Mouse (Mus musculus) midbrain, embryonic 11.5 days (tissue): Measurements from ENCODE around the gene Olfr251. TPM values are rescaled to one million over a fixed set of nuclear protein-coding genes. Genes with fewer than 3 reads are reported as not detected.
"Not testable (repeated sequence)": the region's sequence is repeated elsewhere in the genome, so short reads cannot be mapped to it uniquely, and the experiment has no call there.

Source experiments
- ATAC-seq: fragments of 200-750 bp; cut with Nextera tagmentation; 2 replicates; pipeline ENCODE4 v1.8.0; 2017; ENCODE audit warnings: moderate TSS enrichment, moderate library complexity; ENCODE audit not compliant: low FRiP score
- DNase-seq: peaks from one replicate; pipeline ENCODE4 v3.0.0; 2015; ENCODE audit warnings: low spot score; ENCODE audit errors: missing footprints
- H3K27ac ChIP-seq: fragments of 300-500 bp; sonication (generic); 2 replicates; pipeline ENCODE4 v1.5.1; 2014; ENCODE audit warnings: low read depth, low read length
- H3K27me3 ChIP-seq: fragments of 300-500 bp; sonication (generic); 2 replicates; pipeline ENCODE4 v1.6.1; 2014; ENCODE audit warnings: mild to moderate bottlenecking, low read length, moderate library complexity, mixed read lengths; ENCODE audit not compliant: control insufficient read depth, insufficient read depth
- H3K36me3 ChIP-seq: fragments of 300-500 bp; sonication (generic); 2 replicates; pipeline ENCODE4 v1.6.1; 2014; ENCODE audit warnings: mild to moderate bottlenecking, low read length, moderate library complexity, mixed read lengths; ENCODE audit not compliant: control insufficient read depth, insufficient read depth
- H3K4me1 ChIP-seq: fragments of 300-500 bp; sonication (generic); 2 replicates; pipeline ENCODE4 v1.6.1; 2014; ENCODE audit warnings: low read length; ENCODE audit not compliant: control insufficient read depth, insufficient read depth
- H3K4me2 ChIP-seq: fragments of 300-500 bp; sonication (generic); 2 replicates; pipeline ENCODE4 v1.6.1; 2014; ENCODE audit warnings: mild to moderate bottlenecking, moderate library complexity
- H3K4me3 ChIP-seq: fragments of 300-500 bp; sonication (generic); 2 replicates; pipeline ENCODE4 v1.5.1; 2014; ENCODE audit warnings: low read depth, low read length
- H3K9ac ChIP-seq: fragments of 300-500 bp; sonication (generic); 2 replicates; pipeline ENCODE4 v1.6.1; 2014; ENCODE audit warnings: low read length
- H3K9me3 ChIP-seq: fragments of 300-500 bp; sonication (generic); 2 replicates; pipeline ENCODE4 v1.6.1; 2016; ENCODE audit warnings: low read length; ENCODE audit not compliant: control insufficient read depth
- WGBS: fragments of 180-500 bp; shearing (Covaris S2); extraction: QIAGEN DNeasy Blood & Tissue Kit; methylation state at CpG from one replicate; pipeline ENCODE4 v1.1.7; 2014; 5-methylcytosine and 5-hydroxymethylcytosine counted together
- polyA plus RNA-seq: library from polyadenylated mRNA; unstranded; fragments of >200 nt; fragmentation: Nextera tagmentation; extraction: Ambion mirVana; gene quantifications from 2 replicates; pipeline ENCODE4 v1.2.1, GENCODE M21; 2014

The Olfr251 gene
- polyA plus RNA-seq, result not detected in 2 replicates

DNA sequence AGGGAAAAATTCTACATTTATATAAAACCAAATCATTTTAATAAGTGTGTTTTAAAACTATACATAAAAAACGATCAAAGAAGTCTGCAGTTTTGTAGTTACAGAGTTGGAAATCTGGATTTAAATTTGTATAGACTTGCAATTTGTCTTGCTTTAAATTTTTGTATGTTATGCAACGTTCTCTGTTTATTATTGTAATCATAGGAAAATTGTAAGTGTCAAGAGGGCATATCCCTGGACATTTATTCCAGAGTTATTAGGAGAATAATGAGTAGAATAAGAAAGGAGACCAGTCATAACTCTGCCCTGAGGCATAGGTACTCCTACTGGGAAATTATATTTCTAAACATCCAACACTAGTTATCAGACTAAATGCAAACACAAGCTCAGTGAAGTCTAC lies at the start of gene Olfr251:
Gene Olfr251, plus strand, starts transcription at position 301 of the 400 bp plus-strand sequence.
- Histone ChIP-seq H3K27ac (no peak within 1 kb of the TSS), H3K9me3 (no peaks in the 10 kb centered on the region), H3K4me1 (no peaks in the 10 kb centered on the region), H3K4me2 (no peak within 1 kb of the TSS), H3K36me3 (no peaks in the 10 kb centered on the region), H3K4me3 (no peak within 1 kb of the TSS), H3K27me3 (no peaks in the 10 kb centered on the region), H3K9ac (no peak within 1 kb of the TSS)
- ATAC-seq (no peak), DNase-seq (no peak)
- 81% methylated on average over 2 of the region's 2 CpGs for WGBS

DNA sequence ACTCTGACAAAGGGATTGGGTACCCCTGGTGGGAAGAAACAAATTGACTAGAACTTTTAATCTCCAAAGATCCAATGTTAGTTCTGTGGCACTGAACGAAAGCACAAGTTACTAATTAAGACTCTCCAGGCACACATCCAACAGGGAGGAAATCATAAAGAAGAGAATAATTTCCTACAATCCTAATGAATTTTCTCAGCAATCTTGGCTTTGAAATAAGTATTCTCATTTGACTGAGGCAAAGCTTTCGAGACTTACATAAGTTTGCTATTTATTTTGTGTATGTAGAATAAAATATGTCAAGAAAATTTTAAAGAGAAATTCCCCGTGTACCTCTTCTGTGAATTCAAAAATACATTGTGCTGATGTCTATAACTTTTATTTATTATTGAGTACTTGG lies 48.1 kb upstream of the Olfr251 start, which contains the start of gene Olfr25:
Gene Olfr25, plus strand, starts transcription at position 301 of the 400 bp plus-strand sequence.
- Histone ChIP-seq H3K4me2 (no peak within 1 kb of the TSS), H3K9me3 (no peaks in the 10 kb centered on the region), H3K36me3 (no peaks in the 10 kb centered on the region), H3K27ac (no peak within 1 kb of the TSS), H3K9ac (no peak within 1 kb of the TSS), H3K4me3 (no peak within 1 kb of the TSS), H3K27me3 (no peaks in the 10 kb centered on the region), H3K4me1 (no peaks in the 10 kb centered on the region)
- 83% methylated on average over 3 of the region's 3 CpGs for WGBS
- ATAC-seq (no peak), DNase-seq (no peak)

DNA sequence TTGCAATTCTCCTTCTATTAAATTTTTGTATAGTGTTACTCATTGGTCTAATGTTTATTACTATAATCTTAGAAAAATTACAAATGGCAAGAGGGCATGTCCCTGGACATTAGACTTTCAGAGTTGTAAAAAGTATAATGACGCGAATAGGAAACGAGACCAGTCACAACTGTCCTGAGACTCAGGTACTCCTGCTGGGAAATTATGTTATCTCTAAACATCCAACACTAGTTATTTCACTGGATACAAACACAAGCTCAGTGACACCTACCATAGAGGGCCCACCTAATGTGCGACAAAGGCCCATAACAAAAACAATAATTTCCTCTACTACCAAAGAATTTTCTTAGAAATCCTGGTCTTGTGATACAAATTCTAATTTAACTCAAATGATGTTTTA lies 28.8 kb upstream of the Olfr251 start, which contains the start of gene Olfr898:
Gene Olfr898, plus strand, starts transcription at position 301 of the 400 bp plus-strand sequence.
- H3K27me3 ChIP-seq, result no peaks in the 10 kb centered on the region
- no peak within 1 kb of the TSS for H3K4me2 ChIP-seq
- 95% methylated on average over 4 of the region's 4 CpGs for WGBS
- H3K9ac ChIP-seq, result no peak within 1 kb of the TSS
- H3K36me3 ChIP-seq, result no peaks in the 10 kb centered on the region
- no peak for DNase-seq
- no peak for ATAC-seq
- no peak within 1 kb of the TSS for H3K4me3 ChIP-seq
- no peaks in the 10 kb centered on the region for H3K4me1 ChIP-seq
- no peaks in the 10 kb centered on the region for H3K9me3 ChIP-seq
- no peak within 1 kb of the TSS for H3K27ac ChIP-seq

DNA sequence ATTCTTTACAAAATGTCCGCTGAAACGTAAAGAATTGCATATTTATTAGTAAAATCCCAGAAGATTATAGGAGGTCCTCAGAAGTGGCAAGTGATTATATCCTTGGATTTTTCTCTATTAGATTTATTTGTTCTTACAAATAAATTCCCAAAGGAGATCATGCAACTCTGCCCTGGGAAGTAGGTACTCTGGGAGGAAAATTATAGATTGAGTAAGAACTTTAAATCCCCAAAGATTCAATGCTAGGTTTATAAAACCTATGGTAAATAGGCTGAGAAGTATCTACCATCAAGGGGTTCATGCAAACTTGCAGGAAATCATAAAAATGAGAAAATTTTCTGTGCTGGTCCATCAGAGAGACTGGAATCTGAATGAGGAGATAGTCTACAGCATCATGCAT lies 10.3 kb upstream of the Olfr251 start, which contains the start of gene Olfr250:
Gene Olfr250, plus strand, starts transcription at position 301 of the 400 bp plus-strand sequence.
- no peak for ATAC-seq
- Histone ChIP-seq H3K36me3 (no peaks in the 10 kb centered on the region), H3K4me3 (no peak within 1 kb of the TSS), H3K9ac (no peak within 1 kb of the TSS), H3K27me3 (no peaks in the 10 kb centered on the region), H3K4me2 (no peak within 1 kb of the TSS), H3K4me1 (no peaks in the 10 kb centered on the region), H3K9me3 (no peaks in the 10 kb centered on the region), H3K27ac (no peak within 1 kb of the TSS)
- WGBS, result 88% methylated on average over 2 of the region's 2 CpGs
- no peak for DNase-seq

DNA sequence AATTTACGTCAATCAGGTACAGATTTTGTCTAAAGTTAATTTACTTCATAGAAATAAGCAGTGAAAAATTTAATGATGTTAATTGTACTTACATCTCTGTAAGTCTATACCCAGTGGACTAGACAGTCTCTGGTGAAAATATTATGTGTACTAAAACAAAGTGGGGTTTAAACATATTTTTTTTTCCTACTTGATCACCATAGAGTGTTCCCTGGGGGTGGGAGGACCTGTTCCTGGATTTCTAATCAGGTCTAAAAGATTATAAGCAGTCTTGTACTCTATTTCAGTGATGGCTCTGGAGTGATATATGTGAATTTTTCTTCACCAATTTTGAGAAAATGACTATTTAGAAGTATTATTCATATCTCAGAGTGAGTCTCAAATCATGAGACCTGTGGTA lies 24.5 kb downstream of the Olfr251 start, which contains the start of gene Olfr147:
Gene Olfr147, plus strand, starts transcription at position 301 of the 400 bp plus-strand sequence.
- 81% methylated on average over 1 of the region's 1 CpGs for WGBS
- Histone ChIP-seq H3K4me2 (no peak within 1 kb of the TSS), H3K27ac (no peak within 1 kb of the TSS), H3K4me1 (no peaks in the 10 kb centered on the region), H3K9me3 (no peaks in the 10 kb centered on the region), H3K27me3 (no peaks in the 10 kb centered on the region), H3K9ac (no peak within 1 kb of the TSS), H3K36me3 (no peaks in the 10 kb centered on the region), H3K4me3 (no peak within 1 kb of the TSS)
- no peak for DNase-seq
- no peak for ATAC-seq

DNA sequence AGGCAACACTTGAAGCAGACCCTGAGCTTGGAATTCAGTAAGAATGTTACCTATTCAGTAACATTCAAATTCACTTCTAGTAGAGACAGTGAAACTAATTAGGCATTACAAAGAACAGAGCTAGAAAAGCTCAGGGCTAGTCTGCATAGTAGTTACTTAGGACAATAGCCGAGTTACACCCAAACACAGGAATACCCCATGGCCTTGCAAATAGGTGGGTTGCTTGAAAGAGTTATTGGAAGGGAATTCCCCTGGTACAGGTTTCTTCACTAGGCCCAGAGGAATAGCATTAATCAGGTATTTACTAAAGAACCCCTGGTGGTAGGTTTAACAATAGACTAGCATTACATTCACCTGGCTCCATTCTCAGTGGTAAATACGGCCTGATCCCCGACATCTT lies 30.6 kb downstream of the Olfr251 start:
- not testable (repeated sequence) for H3K27me3 ChIP-seq, H3K9ac ChIP-seq, H3K4me2 ChIP-seq, H3K27ac ChIP-seq, ATAC-seq, H3K4me3 ChIP-seq, H3K36me3 ChIP-seq, H3K9me3 ChIP-seq, DNase-seq, H3K4me1 ChIP-seq
- WGBS, result 91% methylated on average over 3 of the region's 3 CpGs

DNA sequence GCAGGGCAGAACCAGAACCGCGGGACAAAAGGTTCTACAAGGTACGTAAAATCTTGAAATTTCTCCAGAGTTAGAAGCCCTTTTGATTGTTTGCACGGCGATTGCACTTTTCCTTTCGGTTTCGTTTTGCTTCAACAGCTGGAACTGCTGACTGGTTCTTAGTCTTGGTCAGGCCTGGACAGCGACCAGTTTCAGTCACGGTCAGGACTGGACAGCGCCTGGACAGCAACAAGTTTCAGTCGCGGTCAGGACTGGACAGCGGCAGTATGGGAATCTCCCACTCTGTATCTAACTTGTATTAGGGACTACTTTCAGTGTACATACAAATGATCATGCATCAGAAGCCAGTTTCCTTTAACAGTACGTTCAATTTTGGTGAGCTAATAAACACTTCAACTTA lies 36.6 kb downstream of the Olfr251 start:
- H3K27ac ChIP-seq, H3K4me2 ChIP-seq, H3K9ac ChIP-seq, DNase-seq, H3K4me1 ChIP-seq, H3K27me3 ChIP-seq, H3K4me3 ChIP-seq, H3K36me3 ChIP-seq, ATAC-seq, H3K9me3 ChIP-seq: not testable (repeated sequence)
- 93% methylated on average over 14 of the region's 14 CpGs for WGBS

DNA sequence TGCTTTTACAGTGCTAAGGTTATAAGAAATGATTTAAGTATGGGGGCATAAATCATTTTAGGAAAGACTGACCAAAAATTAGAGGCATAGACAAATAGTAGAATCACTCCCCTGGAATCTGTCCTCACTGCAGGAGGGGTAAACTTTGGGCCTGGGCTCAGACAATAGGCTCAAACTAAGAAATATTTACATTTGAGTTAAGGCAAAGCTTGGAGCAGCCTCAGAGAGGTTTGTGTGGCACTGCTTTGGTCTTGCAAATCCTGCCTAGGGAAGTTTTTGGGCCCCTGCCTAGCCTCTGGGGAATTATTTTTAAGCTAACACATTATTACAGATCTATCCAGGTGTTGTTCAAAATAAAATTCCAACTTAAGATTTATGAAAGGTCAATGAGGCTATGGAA lies 46.9 kb downstream of the Olfr251 start:
- H3K4me3 ChIP-seq, result no peak overlapping the region
- no peak overlapping the region for H3K4me2 ChIP-seq
- H3K27ac ChIP-seq, result no peak overlapping the region
- no peak for DNase-seq
- H3K9me3 ChIP-seq, result no peaks in the 10 kb centered on the region
- H3K9ac ChIP-seq, result no peak overlapping the region
- H3K27me3 ChIP-seq, result no peaks in the 10 kb centered on the region
- ATAC-seq, result no peak
- no peaks in the 10 kb centered on the region for H3K36me3 ChIP-seq
- H3K4me1 ChIP-seq, result no peaks in the 10 kb centered on the region

DNA sequence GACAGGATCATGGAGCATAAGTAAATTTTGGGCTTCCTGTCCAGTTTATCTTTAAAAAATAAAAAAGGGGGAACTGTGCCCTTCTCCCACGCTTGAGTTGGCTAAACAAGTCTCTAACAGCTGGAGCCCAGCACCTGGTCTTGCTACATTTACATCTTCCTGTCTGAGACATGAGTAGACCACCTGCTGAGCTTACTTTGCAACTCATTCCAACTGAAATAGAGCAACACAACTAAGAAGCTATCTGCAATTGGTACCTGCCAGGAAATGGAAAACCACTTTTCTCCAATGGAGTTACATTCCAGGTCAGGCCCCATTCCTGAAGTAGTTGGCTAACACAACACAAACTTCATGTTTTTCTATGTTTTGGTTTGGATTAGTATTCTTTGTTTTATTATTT lies 50.1 kb downstream of the Olfr251 start:
- 54% methylated on average over 1 of the region's 1 CpGs for WGBS
- ATAC-seq, result no peak
- no peak overlapping the region for H3K4me2 ChIP-seq
- H3K9me3 ChIP-seq, result no peaks in the 10 kb centered on the region
- no peaks in the 10 kb centered on the region for H3K4me1 ChIP-seq
- no peak overlapping the region for H3K4me3 ChIP-seq
- H3K27ac ChIP-seq, result no peak overlapping the region
- no peak overlapping the region for H3K9ac ChIP-seq
- no peaks in the 10 kb centered on the region for H3K27me3 ChIP-seq
- DNase-seq, result no peak
- H3K36me3 ChIP-seq, result no peaks in the 10 kb centered on the region
